Mouse (Mus musculus) layer of hippocampus, adult 9-10 months (tissue): Measurements from ENCODE around the gene Rag1.
A peak's percentile ranks its signal among the peaks of the same experiment; 100 is the strongest.

Experiments
- DNase-seq: peaks from one replicate; pipeline ENCODE4 v3.0.0; 2022; ENCODE audit warnings: low spot score

The Rag1 gene

DNA sequence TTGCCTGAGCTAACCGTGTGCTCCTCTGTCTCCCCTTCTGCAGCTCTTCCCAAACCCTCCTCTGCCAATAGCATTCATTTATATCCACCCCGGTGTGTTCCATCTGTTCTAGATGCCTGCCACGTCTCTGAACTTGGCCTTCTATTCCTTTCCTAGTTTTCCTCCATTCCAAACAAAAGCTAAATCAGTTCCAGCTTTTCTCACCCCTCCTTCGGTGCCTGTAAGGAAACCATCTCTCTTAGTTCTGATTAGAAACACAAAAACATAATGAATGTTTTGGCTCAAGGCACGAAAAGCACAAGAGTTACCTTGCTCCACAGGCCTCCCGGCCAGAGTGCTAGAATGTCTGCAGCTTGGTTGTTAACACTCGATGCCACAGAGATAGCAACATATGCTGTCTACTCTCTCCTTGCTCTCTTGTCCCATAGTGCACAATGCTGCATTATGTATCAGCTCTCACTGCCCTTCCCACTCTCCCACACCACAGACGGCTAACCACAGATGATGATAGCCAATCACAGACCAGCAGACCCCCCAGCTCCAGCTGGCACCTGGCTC lies at the start of gene Rag1, which contains the start of gene B230118H07Rik:
TSS of gene Rag1 (minus strand) at position 388 of the 558 bp plus-strand sequence.
TSS of gene B230118H07Rik (minus strand) at position 419 of the 558 bp plus-strand sequence.
- no peak for DNase-seq

DNA sequence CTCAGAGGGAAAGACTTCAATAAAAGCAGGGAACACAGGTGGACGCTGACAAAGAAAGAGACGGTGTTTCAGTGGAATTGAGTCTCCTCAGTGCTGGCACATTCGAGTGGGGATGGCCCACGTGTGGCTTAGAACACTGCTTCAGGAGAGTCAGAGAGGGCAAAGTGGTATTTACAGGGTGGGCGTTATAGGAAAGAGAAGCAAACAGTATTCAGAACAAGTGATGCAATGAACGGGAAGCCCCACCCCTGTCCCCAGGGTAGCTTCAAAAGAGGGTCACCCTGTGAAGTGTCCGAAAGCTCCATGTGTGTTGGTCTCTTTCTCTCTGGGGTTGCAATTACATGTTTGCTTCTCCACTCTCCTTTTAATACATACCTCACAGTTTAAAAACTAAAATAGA lies 46.3 kb upstream of the Rag1 start:
- no peak for DNase-seq

DNA sequence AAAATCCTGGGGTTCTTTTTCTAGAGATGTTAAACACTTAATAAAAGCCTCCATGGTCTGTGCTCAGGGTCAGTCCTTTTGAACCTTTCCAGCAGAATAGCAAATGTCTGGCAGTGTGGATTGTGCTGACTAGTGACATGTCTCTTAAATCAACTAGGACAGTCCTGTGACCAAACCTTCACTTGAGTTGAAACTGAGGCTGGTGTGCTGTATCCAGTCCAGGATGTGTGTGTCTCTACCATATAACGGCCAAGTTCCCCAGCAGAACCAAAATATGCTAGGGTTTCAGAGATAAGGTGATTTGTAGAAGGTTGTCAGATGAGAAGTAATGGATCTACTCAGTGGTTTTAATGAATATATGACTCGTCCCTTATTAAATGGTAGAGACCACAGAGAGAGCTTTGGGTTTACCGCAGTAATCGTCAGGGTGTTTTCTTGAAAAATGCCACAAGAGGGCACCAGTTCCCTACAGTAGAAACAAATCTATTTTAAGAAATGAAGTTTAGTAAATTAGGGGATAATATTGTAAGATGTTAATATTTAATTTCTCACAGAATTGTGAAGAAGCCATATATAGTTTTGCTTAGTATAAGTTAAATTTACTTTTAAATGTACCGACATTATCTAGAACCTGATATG lies 44.4 kb upstream of the Rag1 start:
- no peak for DNase-seq

DNA sequence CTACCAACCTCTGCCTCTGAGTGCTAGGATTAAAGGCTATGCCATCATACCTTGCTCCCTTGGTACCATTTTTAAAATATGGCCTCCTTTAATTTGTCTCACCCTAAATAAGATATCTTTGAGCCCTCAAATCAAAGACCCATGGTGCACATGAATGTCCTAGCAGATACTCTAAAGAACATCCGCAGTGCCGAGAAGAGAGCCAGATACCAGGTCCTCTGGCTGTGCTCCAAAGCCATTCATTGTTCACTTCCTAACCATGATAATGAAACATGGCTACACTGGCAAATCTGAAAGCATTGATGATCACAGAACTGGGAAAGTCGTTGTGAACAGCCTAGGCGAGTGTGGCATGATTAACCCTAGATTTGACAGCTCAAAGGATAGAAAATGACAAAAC lies 43.7 kb upstream of the Rag1 start:
- no peak for DNase-seq

DNA sequence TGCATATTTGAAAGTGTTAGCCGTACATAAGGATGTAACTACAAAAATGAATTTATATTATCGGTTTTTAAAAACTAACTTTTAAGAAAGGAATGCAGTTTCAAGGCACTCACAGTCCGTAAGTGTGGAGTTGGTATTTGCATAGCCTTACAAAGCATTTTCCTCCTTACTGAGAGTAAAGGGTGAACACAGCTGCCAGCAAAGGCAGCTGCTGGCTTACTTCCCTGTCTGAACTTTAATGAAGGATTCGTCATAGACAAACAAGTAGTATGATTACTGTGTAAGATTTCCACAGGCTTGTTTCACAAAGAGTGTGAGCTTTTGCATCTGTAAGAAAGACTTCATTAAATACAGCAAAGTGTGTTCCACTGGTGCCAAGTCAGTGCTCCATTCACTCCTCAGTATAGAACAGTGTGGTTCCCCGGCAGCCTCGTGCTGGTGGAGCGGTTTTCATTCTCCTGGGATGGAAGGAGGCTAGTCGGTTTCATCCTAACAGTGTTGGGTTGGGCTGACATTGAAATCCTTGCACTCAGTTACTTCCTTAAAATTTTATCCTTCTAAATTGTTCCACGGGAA lies 41.0 kb upstream of the Rag1 start:
- no peak for DNase-seq

DNA sequence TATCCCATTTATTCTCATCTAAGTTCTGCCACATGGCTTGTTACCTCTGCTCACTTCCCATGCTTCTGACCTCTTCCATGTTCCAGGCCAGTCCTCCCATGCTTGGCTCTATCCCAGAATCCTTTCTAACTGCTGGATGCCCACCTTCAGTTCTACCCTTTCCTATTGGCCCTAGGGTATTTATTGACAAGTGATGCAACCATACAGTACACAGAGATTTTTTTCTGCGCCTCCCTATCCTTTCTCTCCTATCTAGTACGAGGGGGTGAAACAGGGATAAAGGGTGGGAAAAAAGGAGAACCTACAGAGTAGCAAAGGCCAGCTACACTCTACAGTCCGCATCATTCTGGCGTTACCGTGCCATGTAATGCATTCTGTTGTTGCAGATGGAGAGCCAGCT lies 38.7 kb upstream of the Rag1 start:
- no peak for DNase-seq

DNA sequence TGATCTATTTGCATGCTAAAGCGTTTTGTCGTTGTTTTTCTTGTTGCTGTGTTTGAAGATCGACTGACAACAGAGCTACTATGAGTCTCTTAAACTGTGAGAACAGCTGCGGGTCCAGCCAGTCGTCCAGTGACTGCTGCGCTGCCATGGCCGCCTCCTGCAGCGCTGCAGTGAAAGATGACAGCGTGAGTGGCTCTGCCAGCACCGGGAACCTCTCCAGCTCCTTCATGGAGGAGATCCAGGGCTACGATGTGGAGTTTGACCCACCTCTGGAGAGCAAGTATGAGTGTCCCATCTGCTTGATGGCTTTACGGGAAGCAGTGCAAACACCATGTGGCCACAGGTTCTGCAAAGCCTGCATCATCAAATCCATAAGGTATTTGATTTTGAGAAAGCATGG lies 35.1 kb upstream of the Rag1 start:
- DNase-seq, result no peak

DNA sequence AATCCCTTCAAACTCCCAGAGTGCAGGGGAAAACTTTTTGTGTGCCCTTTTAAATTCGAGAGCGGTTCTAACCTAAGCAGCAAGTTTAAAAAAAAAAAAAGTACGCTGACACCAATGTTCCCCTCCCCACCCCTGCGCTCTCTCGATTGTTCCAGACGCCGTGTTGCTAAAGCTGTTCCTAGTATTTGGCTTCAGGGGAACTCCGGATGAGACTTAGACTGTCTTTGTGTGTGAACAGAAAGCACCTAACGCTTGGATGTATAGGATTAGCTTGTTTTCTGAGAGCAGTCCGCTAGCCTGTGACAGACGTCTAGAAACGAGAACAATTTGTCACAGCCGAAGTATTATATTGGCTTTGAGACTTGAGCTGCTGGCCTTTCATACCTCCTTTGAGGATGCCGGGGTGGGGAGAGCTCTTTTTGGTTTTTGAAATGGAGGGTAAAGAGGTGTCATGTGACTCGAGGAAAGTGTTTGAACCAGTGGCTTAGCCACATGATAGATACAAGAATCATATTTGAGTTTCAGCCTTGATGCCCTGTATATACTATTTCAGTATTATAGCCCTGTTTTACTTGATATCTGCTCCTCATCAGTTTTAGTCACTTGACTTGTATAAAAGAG lies 30.0 kb upstream of the Rag1 start:
- DNase-seq, result no peak

DNA sequence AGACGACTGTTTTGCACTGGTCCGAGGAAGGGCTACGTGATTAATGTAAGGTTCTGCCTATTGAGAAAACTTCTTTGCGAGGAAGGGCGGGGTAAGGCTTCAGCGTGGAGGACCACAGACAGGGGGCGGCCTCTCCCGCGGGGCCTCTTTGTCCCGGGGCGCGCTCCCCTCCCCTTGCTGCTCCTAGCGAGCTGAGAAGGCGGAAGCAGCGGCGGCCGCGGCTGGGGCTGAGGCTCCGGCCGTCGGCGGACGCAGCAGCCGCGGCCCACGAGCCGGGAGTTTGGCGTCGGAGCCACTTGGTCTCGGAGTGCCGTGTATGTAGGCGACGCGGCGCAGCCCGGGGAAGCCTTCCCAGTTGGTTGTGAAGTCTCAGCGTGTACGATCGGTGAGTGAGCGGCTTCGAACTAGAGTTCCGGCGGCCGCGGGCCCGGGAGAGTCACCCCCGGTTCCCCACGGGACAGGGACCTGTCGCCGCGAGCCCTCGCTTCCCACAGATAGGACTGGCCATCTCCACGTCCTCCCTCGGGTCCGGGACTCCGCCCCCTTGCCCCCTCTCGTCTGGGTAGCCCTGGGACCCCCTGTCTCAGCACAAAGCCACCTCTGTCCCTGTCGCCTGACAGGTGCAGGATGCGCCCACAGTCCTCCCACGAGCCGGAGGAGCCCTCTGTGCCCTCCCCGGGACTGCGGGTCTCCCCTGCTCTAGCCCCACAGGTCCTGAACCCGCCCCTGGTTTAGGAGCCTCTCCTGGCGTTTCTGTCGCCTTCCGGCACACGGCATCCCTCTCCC lies 29.1 kb upstream of the Rag1 start, which contains the start of gene Traf6:
TSS of gene Traf6 (plus strand) at position 194 of the 786 bp plus-strand sequence.
- DNase-seq, result peak; percentile 55

DNA sequence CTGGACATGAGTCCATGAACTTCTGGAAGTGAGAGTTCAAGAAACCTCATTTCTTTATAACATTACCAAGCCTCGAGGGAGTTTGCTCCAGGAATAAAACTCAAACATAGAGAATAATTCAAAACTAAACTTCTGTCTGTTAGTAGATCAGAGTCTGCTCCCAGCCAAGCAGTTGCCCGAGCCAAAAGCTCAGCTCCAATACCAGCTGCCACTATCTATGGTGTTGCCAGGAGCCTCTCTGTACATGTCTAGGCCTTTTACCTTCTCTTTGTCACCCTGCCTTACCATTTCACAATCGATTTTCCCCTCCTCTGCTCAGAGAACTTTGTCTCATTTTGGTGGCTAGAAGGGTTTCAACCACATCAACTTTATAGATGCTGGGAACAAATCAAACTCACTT lies 24.2 kb upstream of the Rag1 start:
- DNase-seq, result no peak

DNA sequence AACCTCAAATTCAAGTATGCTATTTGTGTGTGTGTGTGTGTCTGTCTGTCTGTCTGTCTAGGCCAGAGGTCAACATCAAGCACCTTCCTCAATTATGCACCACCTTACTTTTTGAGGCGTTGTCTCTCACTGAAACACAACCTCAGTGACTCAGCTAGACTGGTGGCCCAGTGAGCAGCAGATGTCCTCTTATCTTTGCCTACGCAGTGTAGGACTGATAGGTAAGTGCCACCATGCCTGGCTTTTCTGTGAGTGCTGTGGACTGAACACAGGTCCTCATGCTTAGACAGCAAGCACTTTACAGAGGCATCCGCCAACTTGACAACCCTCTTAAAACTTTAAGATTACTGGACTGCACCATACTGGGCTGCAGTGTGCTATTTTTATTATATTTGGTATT lies 19.4 kb upstream of the Rag1 start:
- DNase-seq, result no peak

DNA sequence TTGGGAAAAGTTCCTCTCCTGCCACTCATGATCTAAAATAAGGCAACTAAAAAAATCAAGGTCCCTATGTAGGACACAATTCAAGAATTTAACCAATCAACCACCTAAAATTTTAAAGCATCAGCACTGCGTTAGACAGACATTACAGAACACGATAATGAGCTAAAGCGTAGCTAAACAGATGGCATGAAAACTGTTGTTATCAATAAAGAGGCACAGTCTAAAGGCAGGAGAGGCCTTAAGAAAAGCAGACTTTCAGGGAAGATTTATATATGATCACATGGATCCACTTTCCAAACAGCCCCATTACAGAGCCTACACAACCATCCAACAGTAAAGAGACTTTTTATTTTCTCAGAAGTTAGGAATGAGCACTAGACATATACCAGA lies 16.4 kb upstream of the Rag1 start:
- no peak for DNase-seq

DNA sequence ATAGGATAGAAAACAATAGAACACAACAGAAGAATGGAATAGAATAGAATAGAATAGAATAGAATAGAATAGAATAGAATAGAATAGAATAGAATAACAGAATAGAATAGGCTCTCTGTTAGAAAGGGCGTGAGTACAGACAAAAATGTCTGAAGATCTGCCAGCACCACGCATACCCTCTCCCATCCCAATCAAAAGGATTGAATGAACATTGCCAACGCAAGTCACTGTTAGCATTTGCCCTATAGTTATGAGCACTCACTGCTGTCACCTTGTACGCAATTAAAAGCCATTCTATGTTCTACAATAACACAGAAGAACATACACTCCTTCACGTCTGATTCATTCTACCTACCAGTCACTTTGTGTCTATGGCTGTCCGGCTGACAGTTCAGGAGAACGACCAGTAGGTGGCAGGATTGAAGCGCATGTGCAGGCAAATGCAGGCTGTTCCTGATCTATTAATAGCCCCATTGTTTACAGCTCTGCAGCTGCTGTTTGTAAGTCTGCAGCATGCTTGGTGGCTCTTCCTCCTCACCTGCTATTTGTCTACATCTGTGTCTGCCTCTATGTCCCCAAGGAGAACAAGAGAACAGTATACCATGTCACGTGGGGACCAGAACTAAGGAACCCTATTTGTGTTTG lies 15.9 kb upstream of the Rag1 start:
- peak; percentile 89 for DNase-seq

DNA sequence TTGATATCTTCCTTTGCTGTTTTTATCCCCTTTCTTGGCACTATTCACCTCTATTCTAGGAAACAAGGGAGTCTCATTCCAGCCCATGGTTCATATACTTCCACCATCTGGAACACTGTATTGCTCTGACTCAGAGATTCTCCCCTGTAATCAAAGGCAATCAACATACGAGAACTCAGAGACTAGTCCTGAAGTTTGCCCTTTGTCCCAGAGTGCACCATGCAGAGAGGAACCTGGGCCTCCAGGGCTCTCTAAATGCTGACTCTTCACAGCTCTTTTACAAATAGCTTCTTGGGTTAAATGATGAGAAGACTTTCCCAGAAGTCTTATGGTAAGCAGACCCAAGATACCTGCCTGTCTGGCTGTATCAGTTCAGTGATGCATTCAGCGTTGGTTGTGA lies 11.2 kb upstream of the Rag1 start:
- DNase-seq, result no peak

DNA sequence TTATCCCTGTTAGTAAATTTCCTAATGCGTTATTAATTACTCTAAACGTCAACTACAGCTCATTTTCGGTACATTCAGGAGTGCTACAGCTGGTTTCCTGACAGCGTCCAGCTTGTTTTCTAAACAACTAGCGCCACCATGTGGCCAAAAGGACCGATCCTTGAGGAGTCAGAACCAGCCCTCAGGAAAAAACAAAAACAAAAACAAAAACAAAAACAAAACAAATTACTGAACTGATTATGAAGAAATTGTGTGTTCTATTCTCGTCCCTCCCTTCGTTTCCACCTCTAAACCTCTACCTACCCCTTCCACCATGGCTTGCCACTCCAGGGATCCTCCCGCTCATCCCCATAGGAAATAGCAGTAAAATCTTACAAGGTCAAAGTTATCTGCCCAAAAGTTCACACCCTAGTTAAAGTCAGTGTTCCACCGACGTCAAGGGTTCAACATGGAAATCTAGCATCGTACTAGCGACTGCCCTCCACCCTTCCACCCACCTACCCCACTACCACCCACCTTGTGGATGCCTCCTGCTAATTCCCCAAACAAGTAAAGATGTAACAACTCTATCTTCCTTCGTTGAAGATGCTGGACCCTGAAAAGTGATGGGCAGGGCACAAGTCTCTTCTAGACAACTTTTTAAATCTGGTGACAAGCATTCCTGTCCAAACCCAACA lies 3.8 kb upstream of the Rag1 start:
- DNase-seq, result peak; percentile 78

DNA sequence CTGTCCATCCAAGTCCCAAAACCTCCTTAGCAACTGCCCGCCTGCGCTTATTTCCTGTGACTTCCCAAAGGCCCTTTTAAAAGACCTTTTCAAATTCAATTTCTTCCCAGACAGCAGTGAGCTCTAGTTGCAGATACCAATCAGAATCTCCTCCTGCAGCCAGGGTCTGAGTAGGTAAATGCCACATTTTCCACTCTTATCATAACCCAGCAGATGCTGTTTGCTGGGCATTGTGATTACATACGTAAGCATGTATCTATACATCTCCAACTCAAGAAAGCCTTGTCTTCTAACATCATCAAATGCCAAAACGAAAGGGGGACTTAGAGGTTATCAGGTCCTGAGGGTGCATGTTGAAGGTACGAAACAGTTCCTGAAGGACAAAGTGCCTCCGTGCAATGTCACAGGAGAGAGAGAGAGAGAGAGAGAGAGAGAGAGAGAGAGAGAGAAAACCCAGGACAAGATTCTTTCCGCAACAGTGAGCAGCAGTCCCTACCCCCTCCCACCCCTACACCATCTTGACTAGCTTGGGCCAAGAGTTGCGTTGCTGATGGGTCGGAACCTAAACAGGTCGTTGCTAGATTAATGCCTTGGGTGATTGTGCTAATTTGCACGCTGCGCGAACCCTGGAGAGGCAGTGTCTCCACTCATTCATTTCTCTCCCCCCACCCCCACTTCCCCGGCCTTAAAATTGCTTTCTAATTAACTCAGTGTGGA lies 3.1 kb upstream of the Rag1 start:
- DNase-seq, result no peak

DNA sequence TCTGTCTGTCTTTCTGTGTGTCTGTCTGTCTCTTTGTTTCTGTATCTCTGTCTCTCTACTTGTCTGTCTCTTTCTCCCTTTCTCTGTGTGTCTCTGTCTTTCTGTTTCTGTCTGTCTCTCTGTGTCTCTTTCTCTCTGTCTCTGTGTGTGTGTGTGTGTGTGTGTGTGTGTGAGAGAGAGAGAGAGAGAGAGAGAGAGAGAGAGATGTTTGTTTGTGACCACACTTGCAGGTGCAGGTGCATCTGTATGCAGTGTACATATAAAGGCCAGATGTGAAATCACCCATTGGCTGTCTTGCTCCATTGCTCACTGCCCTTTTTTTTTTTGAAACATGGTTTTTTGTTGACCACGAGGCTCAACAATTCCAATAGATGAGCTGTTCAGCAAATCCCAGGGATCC lies 1.1 kb upstream of the Rag1 start:
- no peak for DNase-seq

DNA sequence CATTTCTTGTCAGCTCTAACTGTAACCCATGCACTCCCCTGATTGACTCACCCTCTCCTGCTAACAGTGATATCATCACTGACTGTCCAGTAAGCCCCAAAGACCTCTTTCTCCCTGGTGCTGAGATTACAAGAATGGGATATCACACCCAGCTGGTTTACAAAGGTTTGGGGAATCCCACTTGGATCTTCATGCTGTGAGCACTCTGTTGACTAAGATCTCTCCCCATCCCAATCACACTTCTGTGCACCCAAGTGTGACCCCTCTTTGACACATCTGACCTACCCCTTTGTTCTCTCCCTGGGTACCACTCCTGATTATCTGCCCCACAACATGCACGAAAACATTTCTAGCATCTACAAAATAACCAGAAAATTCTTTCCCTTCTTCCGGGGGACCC lies 940 bp downstream of the Rag1 start:
- DNase-seq, result no peak

DNA sequence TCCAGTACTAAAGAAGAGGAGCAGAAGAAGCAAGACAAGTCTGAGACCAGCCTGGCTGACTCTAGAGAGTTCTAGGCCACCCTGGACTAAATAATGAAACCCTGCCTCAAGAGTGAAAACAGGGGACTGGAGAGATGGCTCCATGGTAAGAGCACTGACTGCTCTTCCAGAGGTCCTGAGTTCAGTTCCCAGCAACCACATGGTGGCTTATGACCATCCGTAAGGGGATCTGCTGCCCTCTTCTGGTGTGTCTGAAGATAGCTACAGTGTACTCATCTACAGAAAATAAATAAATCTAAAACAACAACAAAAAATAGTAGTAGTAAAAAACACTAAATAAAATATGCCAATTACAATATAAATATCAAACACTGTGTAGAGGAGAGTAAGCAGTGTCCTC lies 3.5 kb downstream of the Rag1 start:
- DNase-seq, result no peak

DNA sequence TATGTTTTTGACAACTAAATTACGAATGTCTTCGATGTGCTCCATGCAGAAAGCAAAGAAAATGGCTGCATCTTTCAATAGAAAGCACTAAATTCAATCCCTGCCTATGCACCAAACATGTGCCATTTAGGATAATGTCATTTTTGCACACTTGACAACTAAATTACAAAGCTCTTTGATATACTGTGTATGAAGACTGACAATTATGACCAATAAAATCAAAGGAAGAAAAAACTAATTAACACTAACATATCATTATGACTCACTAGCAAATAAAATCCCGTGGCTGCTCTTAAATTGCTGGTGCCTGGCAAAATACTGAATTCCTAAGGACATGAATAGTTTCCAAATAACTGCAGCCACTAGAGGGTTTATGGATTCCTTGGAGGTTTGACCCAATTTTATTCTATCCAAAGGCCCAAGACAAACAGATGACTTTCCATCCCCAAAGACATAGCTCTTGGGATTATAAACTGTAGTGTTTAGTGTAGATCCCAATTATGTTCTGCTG lies 9.4 kb downstream of the Rag1 start:
- no peak for DNase-seq
